Mouse (Mus musculus) C2C12 (cell line): Measurements from ENCODE around the gene Fcamr.

Source experiments
- CTCF ChIP-seq: IDR thresholded peaks from one replicate; pipeline ENCODE4 v1.5.1; 2011; ENCODE audit not compliant: control insufficient read depth, insufficient read depth, insufficient read length
- FOSL1 ChIP-seq: IDR thresholded peaks from one replicate; pipeline ENCODE4 v1.8.0; 2011; ENCODE audit warnings: mild to moderate bottlenecking, low read length; ENCODE audit not compliant: poor library complexity, insufficient read depth, severe bottlenecking
- MAX ChIP-seq: IDR thresholded peaks from one replicate; pipeline ENCODE4 v1.6.1; 2011; ENCODE audit warnings: mild to moderate bottlenecking, control low read depth
- MYOG ChIP-seq: IDR thresholded peaks from one replicate; pipeline ENCODE4 v1.6.1; 2011; ENCODE audit not compliant: control insufficient read depth, insufficient read length; ENCODE audit errors: extremely low read depth
- USF1 ChIP-seq: IDR thresholded peaks from one replicate; pipeline ENCODE4 v1.6.1; 2011; ENCODE audit warnings: low read depth, mild to moderate bottlenecking, control low read depth, moderate library complexity

DNA sequence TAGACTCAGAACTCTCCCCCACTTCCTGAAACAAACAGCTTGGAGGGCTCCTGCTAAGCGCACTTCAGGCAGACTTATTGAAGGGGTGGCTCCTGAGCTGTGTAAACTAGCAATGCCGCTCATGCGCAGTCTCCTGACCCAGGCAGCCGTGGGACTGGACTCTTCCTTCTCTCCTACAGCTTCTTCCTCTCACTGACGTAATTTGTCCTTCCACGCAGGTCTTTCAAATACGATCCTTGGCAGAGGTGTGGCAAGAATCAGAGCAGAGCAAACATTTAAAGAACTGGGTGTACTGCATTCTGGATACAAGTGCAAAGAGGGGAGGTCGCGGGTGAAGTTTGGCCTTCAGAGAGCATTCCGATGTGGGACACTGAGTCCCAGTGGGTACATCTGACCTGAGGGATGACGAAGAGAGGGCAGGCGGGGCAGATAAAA is 36.7 kb upstream of the Fcamr start:
- TF ChIP-seq CTCF (no peak), MYOG (no peak), MAX (no peak), USF1 (no peak), FOSL1 (no peak)
